Mouse (Mus musculus): ENCODE data around the gene Arrdc1.

DNA sequence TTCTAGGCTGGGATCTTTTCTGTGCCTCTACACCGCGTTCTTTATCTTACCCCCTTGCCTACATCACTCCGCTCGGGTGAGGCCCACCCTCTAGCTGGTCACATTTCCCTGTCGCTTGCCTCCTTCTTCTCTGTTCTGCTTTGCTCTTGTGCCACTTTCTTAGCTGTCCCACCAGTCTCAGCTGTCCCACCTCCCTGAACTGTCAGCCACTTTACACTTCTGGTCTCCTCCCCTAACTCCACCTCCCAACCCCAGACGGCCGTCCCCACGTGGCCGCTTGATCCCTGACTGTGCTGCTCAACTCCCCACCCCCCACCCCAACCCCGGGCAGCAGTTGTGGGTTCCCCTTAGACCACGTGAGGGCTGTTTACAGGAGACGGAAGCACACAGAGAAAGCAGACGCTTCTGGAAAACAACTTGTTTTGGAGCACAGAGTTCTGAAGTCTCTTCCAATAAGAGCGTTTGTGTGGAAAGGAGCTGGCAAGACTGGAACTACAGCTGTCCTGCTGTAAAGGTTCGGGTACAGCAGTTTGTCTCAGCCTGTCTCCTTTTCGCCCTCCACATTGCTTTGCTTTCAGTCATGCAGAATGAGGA lies 40.7 kb upstream of the Arrdc1 start, which contains the start of gene Pnpla7:
- TF ChIP-seq CTCF (IDR thresholded peaks at IDR 0.05; ENCODE audit: borderline replicate concordance, insufficient read depth, low read length), result no peak
- TF ChIP-seq POLR2A (IDR thresholded peaks at IDR 0.05; ENCODE audit: low read depth, low read length), result peak; percentile 65; the same call in 1 of the 2 replicates

Measured in embryonic fibroblast, embryonic 13.5 days (primary cell).